10 mouse cellular contexts compared by ENCODE assay signal in the genomic region with DNA sequence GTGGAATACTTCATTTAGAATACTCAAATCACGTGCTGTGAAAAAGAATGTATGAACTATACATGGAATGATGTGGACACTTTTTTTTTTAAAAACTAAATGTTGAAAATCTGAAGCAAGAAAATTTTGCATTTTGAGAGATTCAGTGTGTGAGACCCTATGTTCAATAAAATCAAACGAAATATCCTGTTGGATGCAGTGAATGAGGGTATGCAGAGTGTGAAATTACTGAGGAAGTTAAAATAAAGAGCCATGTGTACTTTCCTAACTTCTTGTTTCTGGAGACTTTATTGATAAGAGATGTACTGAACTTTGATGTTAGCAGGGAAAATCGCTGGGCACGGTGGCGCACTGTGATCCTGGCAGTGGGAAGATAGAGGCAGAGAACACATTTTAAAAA. TPM values are rescaled to one million over a fixed set of nuclear protein-coding genes. Genes with fewer than 3 reads are reported as not detected.
DNase-seq lines count a peak whose midpoint lies in the region; ATAC-seq and TF ChIP-seq lines count a peak whose summit lies in the region.
"Had no signal": no experiment of that assay in that cellular context is flagged by ENCODE, and none has a peak within 500 bp of the region (broad histone marks: within the 10 kb centered on the region; RNA-seq: fewer than 3 reads in every experiment).

No protein-coding gene starts in this region.

- H3K27ac ChIP-seq in heart, postnatal 0 days (ENCODE audit: low read depth), result no peak overlapping the region
- no peak overlapping the region for H3K27ac ChIP-seq in heart, adult 2 months
- no peak overlapping the region for H3K27ac ChIP-seq in embryonic facial prominence, embryonic 13.5 days
- no peak overlapping the region for H3K27ac ChIP-seq in intestine, embryonic 14.5 days (ENCODE audit: low read depth)
- H3K27ac ChIP-seq in midbrain, embryonic 12.5 days (replicated peaks), result no peak overlapping the region

- no peak for TF ChIP-seq CTCF in heart, postnatal 0 days (IDR thresholded peaks at IDR 0.05; ENCODE audit: low read depth)
- TF ChIP-seq CTCF in heart, adult 2 months (IDR thresholded peaks at IDR 0.05), result no peak

- H3K4me1 ChIP-seq in heart, postnatal 0 days (ENCODE audit: control insufficient read depth, insufficient read depth), result no peaks in the 10 kb centered on the region
- H3K4me1 ChIP-seq in heart, adult 2 months (ENCODE audit: control insufficient read depth, insufficient read depth, low read length), result no peaks in the 10 kb centered on the region
- H3K4me1 ChIP-seq in embryonic facial prominence, embryonic 13.5 days, result no peaks in the 10 kb centered on the region
- no peaks in the 10 kb centered on the region for H3K4me1 ChIP-seq in intestine, embryonic 14.5 days (replicated peaks; ENCODE audit: control insufficient read depth, insufficient read depth, low read length)
- peaks cover 14% of the 10 kb centered on the region; the same call in 1 of the 2 replicates for H3K4me1 ChIP-seq in midbrain, embryonic 12.5 days

- H3K9me3 ChIP-seq in heart, postnatal 0 days (replicated peaks; ENCODE audit: control insufficient read depth, low read length), result no peaks in the 10 kb centered on the region
- no peaks in the 10 kb centered on the region for H3K9me3 ChIP-seq in embryonic facial prominence, embryonic 13.5 days
- no peaks in the 10 kb centered on the region for H3K9me3 ChIP-seq in intestine, embryonic 14.5 days (ENCODE audit: control insufficient read depth, low read length)
- H3K9me3 ChIP-seq in midbrain, embryonic 12.5 days, result no peaks in the 10 kb centered on the region

- H3K36me3 ChIP-seq in heart, postnatal 0 days (replicated peaks; ENCODE audit: control insufficient read depth, insufficient read depth, low read length), result no peaks in the 10 kb centered on the region
- no peaks in the 10 kb centered on the region for H3K36me3 ChIP-seq in heart, adult 2 months (ENCODE audit: control insufficient read depth, insufficient read depth, low read length)
- no peaks in the 10 kb centered on the region for H3K36me3 ChIP-seq in embryonic facial prominence, embryonic 13.5 days
- no peaks in the 10 kb centered on the region for H3K36me3 ChIP-seq in intestine, embryonic 14.5 days (ENCODE audit: control insufficient read depth, insufficient read depth, low read length)
- 0 out of 2 replicates have a peak, but pooled peaks cover 4% of the 10 kb centered on the region for H3K36me3 ChIP-seq in midbrain, embryonic 12.5 days

- peaks cover 2% of the 10 kb centered on the region for H3K79me2 ChIP-seq in heart, adult 2 months (replicated peaks; ENCODE audit: control insufficient read depth, insufficient read depth, low read length)

- TF ChIP-seq EP300 in heart, postnatal 0 days (IDR thresholded peaks at IDR 0.05; ENCODE audit: low read depth), result no peak
- no peak for TF ChIP-seq EP300 in heart, adult 2 months (IDR thresholded peaks at IDR 0.05; ENCODE audit: insufficient read depth, low read depth, low read length)

- ATAC-seq in heart, postnatal 0 days (ENCODE audit: insufficient read depth, low read depth), result no peak
- no peak for ATAC-seq in embryonic facial prominence, embryonic 13.5 days (ENCODE audit: insufficient number of reproducible peaks, insufficient read depth, low FRiP score, low TSS enrichment, low read depth)
- no peak for ATAC-seq in intestine, embryonic 14.5 days (replicated peaks; ENCODE audit: low FRiP score, low TSS enrichment, low read depth)
- ATAC-seq in midbrain, embryonic 12.5 days (ENCODE audit: low FRiP score, low read depth), result no peak
- no peak for ATAC-seq in monocyte, adult 5-6 weeks (replicated peaks; ENCODE audit: insufficient number of reproducible peaks, low FRiP score, low TSS enrichment, poor library complexity, severe bottlenecking)

- H3K27me3 ChIP-seq in heart, postnatal 0 days (ENCODE audit: control insufficient read depth, insufficient read depth, low read length), result no peaks in the 10 kb centered on the region
- H3K27me3 ChIP-seq in heart, adult 2 months (ENCODE audit: control insufficient read depth, insufficient read depth, low read length), result no peaks in the 10 kb centered on the region
- H3K27me3 ChIP-seq in embryonic facial prominence, embryonic 13.5 days, result 0 out of 2 replicates have a peak, but pooled peaks cover 9% of the 10 kb centered on the region
- H3K27me3 ChIP-seq in intestine, embryonic 14.5 days (replicated peaks; ENCODE audit: control insufficient read depth, insufficient read depth, low read length), result no peaks in the 10 kb centered on the region
- H3K27me3 ChIP-seq in midbrain, embryonic 12.5 days, result no peaks in the 10 kb centered on the region

- no peak overlapping the region for H3K4me3 ChIP-seq in heart, postnatal 0 days (ENCODE audit: low read depth, low read length)
- H3K4me3 ChIP-seq in heart, adult 2 months, result no peak overlapping the region
- no peak overlapping the region for H3K4me3 ChIP-seq in embryonic facial prominence, embryonic 13.5 days
- H3K4me3 ChIP-seq in intestine, embryonic 14.5 days (ENCODE audit: low read depth, low read length), result no peak overlapping the region
- H3K4me3 ChIP-seq in midbrain, embryonic 12.5 days, result peak overlapping the region; percentile 97

- H3K9ac ChIP-seq in heart, postnatal 0 days (replicated peaks; ENCODE audit: low read depth, low read length), result no peak overlapping the region
- no peak overlapping the region for H3K9ac ChIP-seq in heart, adult 2 months (ENCODE audit: low read depth, low read length)
- no peak overlapping the region for H3K9ac ChIP-seq in embryonic facial prominence, embryonic 13.5 days
- no peak overlapping the region for H3K9ac ChIP-seq in intestine, embryonic 14.5 days (ENCODE audit: low read length)
- H3K9ac ChIP-seq in midbrain, embryonic 12.5 days (replicated peaks), result no peak overlapping the region

- WGBS in heart, postnatal 0 days, result 78% methylated on average over 5 of the region's 5 CpGs
- WGBS in heart, adult 2 months, result 85% methylated on average over 5 of the region's 5 CpGs
- WGBS in embryonic facial prominence, embryonic 13.5 days, result 82% methylated on average over 5 of the region's 5 CpGs
- 82% methylated on average over 5 of the region's 5 CpGs for WGBS in intestine, embryonic 14.5 days
- 86% methylated on average over 5 of the region's 5 CpGs for WGBS in midbrain, embryonic 12.5 days

- intact Hi-C loops in heart, adult 2 months (cut with DNase I), result no loop called here

- no peak for DNase-seq in heart, postnatal 0 days (ENCODE audit: low spot score)
- no peak for DNase-seq in heart, adult 2 months
- DNase-seq in intestine, embryonic 14.5 days (ENCODE audit: low spot score), result no peak
- DNase-seq in lung, adult 18-20 months, result no peak
- DNase-seq in B cell, adult 2 months, result no peak
- DNase-seq: adrenal gland, adult 2 months; right cerebral cortex, postnatal 25 days had no signal

- no peak for TF ChIP-seq POLR2A in heart, adult 2 months (IDR thresholded peaks at IDR 0.05; ENCODE audit: insufficient read depth, low read depth, low read length)

- peak overlapping the region; percentile 88; the same call in 1 of the 2 replicates for H3K4me2 ChIP-seq in heart, postnatal 0 days (ENCODE audit: low read depth, low read length)
- peak overlapping the region; percentile 78; the same call in 1 of the 2 replicates for H3K4me2 ChIP-seq in embryonic facial prominence, embryonic 13.5 days
- peak overlapping the region; percentile 56 for H3K4me2 ChIP-seq in intestine, embryonic 14.5 days (ENCODE audit: low read length)
- peak overlapping the region; percentile 59 for H3K4me2 ChIP-seq in midbrain, embryonic 12.5 days (replicated peaks)

RNA-seq across cellular contexts. Expression of a gene that starts 1.3 kb away (rescaled TPM):
- 47.7 and 73.6 TPM in 2 replicates for total RNA-seq in heart, postnatal 0 days (2014; rRNA removed; ENCODE audit: low replicate concordance)
- 17.3 and 17.8 TPM in 2 replicates for polyA plus RNA-seq in heart, postnatal 0 days (2015; fragmentation: Nextera tagmentation; extraction: Ambion mirVana)
- 10 to 100 TPM; 38.4 to 43.9 TPM for total RNA-seq in heart, adult 2 months (2021)
- polyA plus RNA-seq in heart, adult 2 months (2012; rRNA removed), result 27.8 and 46.2 TPM in 2 replicates
- polyA plus RNA-seq in embryonic facial prominence, embryonic 13.5 days (2015; fragmentation: Nextera tagmentation; extraction: Ambion mirVana), result 18.4 and 22.2 TPM in 2 replicates
- polyA plus RNA-seq in intestine, embryonic 14.5 days (2014; fragmentation: Nextera tagmentation; extraction: Ambion mirVana), result 26.6 and 30.8 TPM in 2 replicates
- 54.6 and 65.9 TPM in 2 replicates for polyA plus RNA-seq in midbrain, embryonic 12.5 days (2016; fragmentation: Nextera tagmentation; extraction: Ambion mirVana)
- total RNA-seq in monocyte, adult 5-6 weeks (2017), result 13.5 to 21.6 TPM (median 13.8 TPM) in 3 replicates
